Mouse (Mus musculus) midbrain, embryonic 16.5 days (tissue): ENCODE results near the gene Arl3. TPM values are rescaled to one million over a fixed set of nuclear protein-coding genes. Genes with fewer than 3 reads are reported as not detected.

Experiments
- ATAC-seq: fragments of 200-750 bp; cut with Nextera tagmentation; 2 replicates; pipeline ENCODE4 v1.8.0; 2017; ENCODE audit warnings: moderate TSS enrichment
- H3K27ac ChIP-seq: fragments of 300-500 bp; sonication (generic); 2 replicates; pipeline ENCODE4 v1.5.1; 2014; ENCODE audit warnings: mild to moderate bottlenecking, low read length, mixed read lengths
- H3K27me3 ChIP-seq: fragments of 300-500 bp; sonication (generic); 2 replicates; pipeline ENCODE4 v1.6.1; 2014; ENCODE audit warnings: low read depth, low read length, mixed read lengths; ENCODE audit not compliant: control insufficient read depth, insufficient read depth
- H3K36me3 ChIP-seq: fragments of 300-500 bp; sonication (generic); 2 replicates; pipeline ENCODE4 v1.6.1; 2014; ENCODE audit warnings: mild to moderate bottlenecking, low read length, moderate library complexity, mixed read lengths; ENCODE audit not compliant: control insufficient read depth, insufficient read depth
- H3K4me1 ChIP-seq: fragments of 300-500 bp; sonication (generic); 2 replicates; pipeline ENCODE4 v1.6.1; 2014; ENCODE audit warnings: mild to moderate bottlenecking, low read length, mixed read lengths; ENCODE audit not compliant: control insufficient read depth, insufficient read depth
- H3K4me2 ChIP-seq: fragments of 300-500 bp; sonication (generic); 2 replicates; pipeline ENCODE4 v1.6.1; 2014; ENCODE audit warnings: mild to moderate bottlenecking, low read length, mixed read lengths
- H3K4me3 ChIP-seq: fragments of 300-500 bp; sonication (generic); 2 replicates; pipeline ENCODE4 v1.5.1; 2014; ENCODE audit warnings: low read depth, mild to moderate bottlenecking, low read length, moderate library complexity, mixed read lengths
- H3K9ac ChIP-seq: fragments of 300-500 bp; sonication (generic); 2 replicates; pipeline ENCODE4 v1.6.1; 2014; ENCODE audit warnings: low read depth, low read length, mixed read lengths
- H3K9me3 ChIP-seq: fragments of 300-500 bp; sonication (generic); replicated peaks from 2 replicates; pipeline ENCODE4 v1.6.1; 2014; ENCODE audit warnings: mild to moderate bottlenecking, low read length, mixed read lengths; ENCODE audit not compliant: control insufficient read depth, poor library complexity, severe bottlenecking
- WGBS: fragments of 180-500 bp; shearing (Covaris S2); extraction: QIAGEN DNeasy Blood & Tissue Kit; methylation state at CpG from one replicate; pipeline ENCODE4 v1.1.7; 2014; 5-methylcytosine and 5-hydroxymethylcytosine counted together
- polyA plus RNA-seq: library from polyadenylated mRNA; unstranded; fragments of >200 nt; fragmentation: Nextera tagmentation; extraction: Ambion mirVana; gene quantifications from 2 replicates; pipeline ENCODE4 v1.2.1, GENCODE M21; 2015

The Arl3 gene
- polyA plus RNA-seq, 1 experiment from 2014 or later, result 226 TPM

- no peak for ATAC-seq
- 0 out of 2 replicates have a peak overlapping the region, but pooled peaks have one; percentile 9 for H3K4me2 ChIP-seq
Observed at GRCm38 (mm10) chr19:46531071-46532030, 41.6 kb downstream of the Arl3 start.

GRCm38 (mm10) chr19:46530449-46530990 is 42.5 kb downstream of the Arl3 start:
- Histone ChIP-seq H3K27ac (peak overlapping the region; percentile 93), H3K9me3 (no peaks in the 10 kb centered on the region), H3K36me3 (no peaks in the 10 kb centered on the region), H3K4me1 (peaks cover 77% of the 10 kb centered on the region), H3K4me2 (no peak overlapping the region), H3K4me3 (no peak overlapping the region), H3K27me3 (no peaks in the 10 kb centered on the region), H3K9ac (peak overlapping the region; percentile 2; the same call in 1 of the 2 replicates)
- ATAC-seq, result no peak
- WGBS, result 7% methylated on average over 8 of the region's 8 CpGs

More at GRCm38 (mm10) chr19:46531071-46532030, 41.6 kb downstream of the Arl3 start:
- no peaks in the 10 kb centered on the region for H3K9me3 ChIP-seq
- no peak overlapping the region for H3K4me3 ChIP-seq
- WGBS, result 6% methylated on average over 16 of the region's 16 CpGs
- peaks cover 68% of the 10 kb centered on the region for H3K4me1 ChIP-seq
- H3K27me3 ChIP-seq, result no peaks in the 10 kb centered on the region
- H3K9ac ChIP-seq, result peak overlapping the region; percentile 5; the same call in 1 of the 2 replicates
- peak overlapping the region; percentile 93 for H3K27ac ChIP-seq
- no peaks in the 10 kb centered on the region for H3K36me3 ChIP-seq

- H3K4me1 ChIP-seq, result peaks cover 80% of the 10 kb centered on the region
- peak; percentile 19; the same call in 1 of the 2 replicates for ATAC-seq
- peak overlapping the region; percentile 93 for H3K27ac ChIP-seq
- no peak overlapping the region for H3K4me3 ChIP-seq
- no peaks in the 10 kb centered on the region for H3K27me3 ChIP-seq
- 4% methylated on average over 13 of the region's 13 CpGs for WGBS
- H3K36me3 ChIP-seq, result no peaks in the 10 kb centered on the region
- peak overlapping the region; percentile 25 for H3K9ac ChIP-seq
- H3K9me3 ChIP-seq, result no peaks in the 10 kb centered on the region
- H3K4me2 ChIP-seq, result peak overlapping the region; percentile 61
Observed at GRCm38 (mm10) chr19:46529601-46530448, 43.2 kb downstream of the Arl3 start.

GRCm38 (mm10) chr19:46528529-46529213 is 44.3 kb downstream of the Arl3 start:
- peak; percentile 69 for ATAC-seq
- Histone ChIP-seq H3K4me2 (peak overlapping the region; percentile 61), H3K27me3 (no peaks in the 10 kb centered on the region), H3K9me3 (no peaks in the 10 kb centered on the region), H3K4me1 (peaks cover 88% of the 10 kb centered on the region), H3K36me3 (no peaks in the 10 kb centered on the region), H3K27ac (peak overlapping the region; percentile 93), H3K9ac (peak overlapping the region; percentile 25), H3K4me3 (peak overlapping the region; percentile 24)
- WGBS, result under 1% methylated on average over 20 of the region's 20 CpGs

- H3K4me1 ChIP-seq, result peaks cover 89% of the 10 kb centered on the region
- peak overlapping the region; percentile 24 for H3K4me3 ChIP-seq
- H3K9ac ChIP-seq, result peak overlapping the region; percentile 25
- no peaks in the 10 kb centered on the region for H3K27me3 ChIP-seq
- H3K27ac ChIP-seq, result peak overlapping the region; percentile 93
- peak overlapping the region; percentile 61 for H3K4me2 ChIP-seq
- 7% methylated on average over 17 of the region's 17 CpGs for WGBS
- ATAC-seq, result no peak
- H3K9me3 ChIP-seq, result no peaks in the 10 kb centered on the region
- no peaks in the 10 kb centered on the region for H3K36me3 ChIP-seq
Observed at GRCm38 (mm10) chr19:46527632-46528528, 45.1 kb downstream of the Arl3 start.

GRCm38 (mm10) chr19:46525691-46526631 is 47.0 kb downstream of the Arl3 start:
- Histone ChIP-seq H3K4me3 (no peak overlapping the region), H3K4me1 (peaks cover 71% of the 10 kb centered on the region), H3K36me3 (no peaks in the 10 kb centered on the region), H3K9me3 (no peaks in the 10 kb centered on the region), H3K27me3 (no peaks in the 10 kb centered on the region), H3K9ac (no peak overlapping the region), H3K27ac (no peak overlapping the region), H3K4me2 (no peak overlapping the region)
- WGBS, result 27% methylated on average over 10 of the region's 10 CpGs
- ATAC-seq, result no peak

GRCm38 (mm10) chr19:46524601-46525321 is 48.2 kb downstream of the Arl3 start:
- H3K4me1 ChIP-seq, result peaks cover 59% of the 10 kb centered on the region
- ATAC-seq, result no peak
- H3K36me3 ChIP-seq, result no peaks in the 10 kb centered on the region
- no peak overlapping the region for H3K4me3 ChIP-seq
- no peaks in the 10 kb centered on the region for H3K9me3 ChIP-seq
- H3K4me2 ChIP-seq, result peak overlapping the region; percentile 56
- peak overlapping the region; percentile 32; the same call in 1 of the 2 replicates for H3K9ac ChIP-seq
- WGBS, result 27% methylated on average over 14 of the region's 14 CpGs
- no peaks in the 10 kb centered on the region for H3K27me3 ChIP-seq
- peak overlapping the region; percentile 74 for H3K27ac ChIP-seq
